Mouse (Mus musculus): Measurements from ENCODE around the gene Zer1. TPM values are rescaled to one million over a fixed set of nuclear protein-coding genes. Genes with fewer than 3 reads are reported as not detected.
A peak's percentile ranks its signal among the peaks of the same experiment; 100 is the strongest.

Gene Zer1
- polyA plus RNA-seq, 1 experiment, result 58.1 TPM

- DNase-seq (ENCODE audit: low read depth), result no peak
Measured at GRCm38 (mm10) chr2:30128789-30129188, 4.4 kb upstream of the Zer1 start.

GRCm38 (mm10) chr2:30123729-30124471 is 485 bp downstream of the Zer1 start:
- DNase-seq (ENCODE audit: low read depth), result no peak

GRCm38 (mm10) chr2:30122766-30123165 is 1.6 kb downstream of the Zer1 start:
- no peak for DNase-seq (ENCODE audit: low read depth)

- no peak for DNase-seq (ENCODE audit: low read depth)
Measured at GRCm38 (mm10) chr2:30120269-30120668, 4.1 kb downstream of the Zer1 start.

GRCm38 (mm10) chr2:30119641-30120051 is 4.7 kb downstream of the Zer1 start:
- DNase-seq (ENCODE audit: low read depth), result no peak

- no peak for DNase-seq (ENCODE audit: low read depth)
Measured at GRCm38 (mm10) chr2:30112564-30112963, 11.8 kb downstream of the Zer1 start.

GRCm38 (mm10) chr2:30111500-30111899 is 12.9 kb downstream of the Zer1 start:
- no peak for DNase-seq (ENCODE audit: low read depth)

GRCm38 (mm10) chr2:30108260-30108659 is 16.1 kb downstream of the Zer1 start:
- DNase-seq (ENCODE audit: low read depth), result no peak

GRCm38 (mm10) chr2:30107646-30108045 is 16.7 kb downstream of the Zer1 start:
- no peak for DNase-seq (ENCODE audit: low read depth)

- DNase-seq (ENCODE audit: low read depth), result no peak
Measured at GRCm38 (mm10) chr2:30106364-30106763, 18.0 kb downstream of the Zer1 start.

- no peak for DNase-seq (ENCODE audit: low read depth)
Measured at GRCm38 (mm10) chr2:30100214-30100613, 24.2 kb downstream of the Zer1 start.

- no peak for DNase-seq (ENCODE audit: low read depth)
Measured at GRCm38 (mm10) chr2:30095882-30096527, 28.4 kb downstream of the Zer1 start.

GRCm38 (mm10) chr2:30094208-30094588 is 30.2 kb downstream of the Zer1 start:
- no peak for DNase-seq (ENCODE audit: low read depth)

GRCm38 (mm10) chr2:30093471-30094207 is 30.7 kb downstream of the Zer1 start, which contains the start of gene Zdhhc12:
Gene Zdhhc12, minus strand, starts transcription at chr2:30093648.
- DNase-seq (ENCODE audit: low read depth), result peak; percentile 46

GRCm38 (mm10) chr2:30092280-30092918 is 32.0 kb downstream of the Zer1 start:
- DNase-seq (ENCODE audit: low read depth), result no peak

- no peak for DNase-seq (ENCODE audit: low read depth)
Measured at GRCm38 (mm10) chr2:30091521-30091920, 32.9 kb downstream of the Zer1 start.

- no peak for DNase-seq (ENCODE audit: low read depth)
Measured at GRCm38 (mm10) chr2:30087310-30087709, 37.1 kb downstream of the Zer1 start.

GRCm38 (mm10) chr2:30084632-30085031 is 39.8 kb downstream of the Zer1 start:
- DNase-seq (ENCODE audit: low read depth), result no peak

GRCm38 (mm10) chr2:30084113-30084512 is 40.3 kb downstream of the Zer1 start:
- DNase-seq (ENCODE audit: low read depth), result no peak

- no peak for DNase-seq (ENCODE audit: low read depth)
Measured at GRCm38 (mm10) chr2:30080181-30080800, 44.1 kb downstream of the Zer1 start.

GRCm38 (mm10) chr2:30078760-30079159 is 45.6 kb downstream of the Zer1 start:
- DNase-seq (ENCODE audit: low read depth), result no peak

GRCm38 (mm10) chr2:30078349-30078712 is 46.1 kb downstream of the Zer1 start:
- no peak for DNase-seq (ENCODE audit: low read depth)

Measured in gonadal fat pad, adult 2 months (tissue).